Mouse (Mus musculus): ENCODE results near the gene Inpp5d.
A peak's percentile ranks its signal among the peaks of the same experiment; 100 is the strongest.

Gene Inpp5d

GRCm38 (mm10) chr1:87623977-87624666 lies 4.0 kb downstream of the Inpp5d start:
- DNase-seq (ENCODE audit: low spot score), result no peak

- DNase-seq (ENCODE audit: low spot score), result no peak
Measured at GRCm38 (mm10) chr1:87624826-87625225, 4.7 kb downstream of the Inpp5d start.

GRCm38 (mm10) chr1:87625254-87626025 lies 5.3 kb downstream of the Inpp5d start:
- no peak for DNase-seq (ENCODE audit: low spot score)

- no peak for DNase-seq (ENCODE audit: low spot score)
Measured at GRCm38 (mm10) chr1:87626344-87626743, 6.2 kb downstream of the Inpp5d start.

- DNase-seq (ENCODE audit: low spot score), result no peak
Measured at GRCm38 (mm10) chr1:87628085-87628484, 8.0 kb downstream of the Inpp5d start.

- DNase-seq (ENCODE audit: low spot score), result no peak
Measured at GRCm38 (mm10) chr1:87631584-87631983, 11.5 kb downstream of the Inpp5d start.

GRCm38 (mm10) chr1:87632163-87632562 lies 12.1 kb downstream of the Inpp5d start:
- DNase-seq (ENCODE audit: low spot score), result no peak

- no peak for DNase-seq (ENCODE audit: low spot score)
Measured at GRCm38 (mm10) chr1:87636716-87637117, 16.6 kb downstream of the Inpp5d start.

- DNase-seq (ENCODE audit: low spot score), result peak; percentile 40
Measured at GRCm38 (mm10) chr1:87637121-87637877, 17.2 kb downstream of the Inpp5d start.

GRCm38 (mm10) chr1:87637878-87638600 lies 17.9 kb downstream of the Inpp5d start:
- no peak for DNase-seq (ENCODE audit: low spot score)

- no peak for DNase-seq (ENCODE audit: low spot score)
Measured at GRCm38 (mm10) chr1:87639724-87640123, 19.6 kb downstream of the Inpp5d start.

GRCm38 (mm10) chr1:87640165-87640661 lies 20.1 kb downstream of the Inpp5d start:
- no peak for DNase-seq (ENCODE audit: low spot score)

- DNase-seq (ENCODE audit: low spot score), result no peak
Measured at GRCm38 (mm10) chr1:87643016-87643415, 22.9 kb downstream of the Inpp5d start.

- peak; percentile 79 for DNase-seq (ENCODE audit: low spot score)
Measured at GRCm38 (mm10) chr1:87645041-87645440, 24.9 kb downstream of the Inpp5d start.

- peak; percentile 40 for DNase-seq (ENCODE audit: low spot score)
Measured at GRCm38 (mm10) chr1:87645748-87646147, 25.6 kb downstream of the Inpp5d start.

- DNase-seq (ENCODE audit: low spot score), result no peak
Measured at GRCm38 (mm10) chr1:87647820-87648219, 27.7 kb downstream of the Inpp5d start.

- DNase-seq (ENCODE audit: low spot score), result no peak
Measured at GRCm38 (mm10) chr1:87648657-87649056, 28.5 kb downstream of the Inpp5d start.

- no peak for DNase-seq (ENCODE audit: low spot score)
Measured at GRCm38 (mm10) chr1:87649219-87649805, 29.2 kb downstream of the Inpp5d start.

- no peak for DNase-seq (ENCODE audit: low spot score)
Measured at GRCm38 (mm10) chr1:87649958-87650474, 29.9 kb downstream of the Inpp5d start.

GRCm38 (mm10) chr1:87650611-87651079 lies 30.5 kb downstream of the Inpp5d start:
- no peak for DNase-seq (ENCODE audit: low spot score)

GRCm38 (mm10) chr1:87651436-87651835 lies 31.3 kb downstream of the Inpp5d start:
- DNase-seq (ENCODE audit: low spot score), result no peak
